Mouse (Mus musculus): ENCODE data around the gene Dnmt3l.
A peak's percentile ranks its signal among the peaks of the same experiment; 100 is the strongest.

- TF ChIP-seq EP300 (IDR thresholded peaks at IDR 0.05) (no peak), CTCF (IDR thresholded peaks at IDR 0.05) (peak; percentile 83)
Measured at GRCm38 (mm10) chr10:78009184-78009944, 32.4 kb upstream of the Dnmt3l start.
